Mouse (Mus musculus): ENCODE data around the gene Scrn3.

DNA sequence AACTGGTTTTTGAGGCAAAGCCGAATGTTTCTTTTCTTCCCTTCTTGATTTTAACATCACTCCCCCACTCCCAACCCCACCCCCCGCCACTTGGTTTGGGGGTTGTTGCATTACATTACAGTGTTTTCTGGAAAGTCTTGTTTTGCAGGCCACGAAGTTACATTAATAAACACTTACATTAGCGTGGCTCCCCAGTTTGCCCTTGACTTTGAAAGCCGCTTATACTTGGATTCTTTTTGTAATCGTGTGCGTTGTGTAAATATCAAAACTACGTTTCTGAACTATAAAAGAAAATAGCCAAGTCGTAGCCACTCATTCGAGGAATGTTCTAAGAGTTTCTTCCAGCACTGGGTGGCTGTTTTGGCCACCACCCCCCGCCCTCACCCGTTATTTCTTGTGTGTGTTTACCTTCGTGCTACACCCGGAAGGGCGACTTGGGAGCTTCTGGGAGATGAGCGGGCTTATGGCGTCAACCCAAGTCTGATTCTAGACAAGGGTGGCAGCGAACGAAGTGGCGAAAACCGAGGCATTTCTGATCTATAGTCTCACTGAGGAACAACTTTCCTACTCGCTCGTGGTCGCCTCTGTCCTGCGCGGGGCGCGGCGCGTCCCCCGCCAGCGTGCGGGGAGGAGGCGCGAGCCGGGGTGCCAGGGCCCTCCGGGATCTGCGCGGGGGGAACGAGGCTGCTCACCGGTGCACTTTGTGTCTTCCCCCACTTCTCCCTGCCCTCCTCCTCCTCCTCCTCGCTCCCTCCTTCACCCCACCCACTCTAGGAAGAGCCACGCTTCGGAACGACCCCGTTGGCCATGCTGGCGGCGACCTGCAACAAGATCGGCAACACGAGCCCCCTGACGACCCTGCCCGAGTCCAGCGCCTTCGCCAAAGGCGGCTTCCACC, 39.8 kb upstream of the Scrn3 start:
- no peak for TF ChIP-seq CTCF (IDR thresholded peaks at IDR 0.05; ENCODE audit: low read depth, low read length)
- TF ChIP-seq POLR2A (IDR thresholded peaks at IDR 0.05; ENCODE audit: borderline replicate concordance, low read depth, low read length), result no peak
